Mouse (Mus musculus) lung, postnatal 4 days (tissue): Measurements from ENCODE around the gene Nudt22.

ENCODE experiments used
- DNase-seq, 2 experiments: peaks; one replicate each; pipeline ENCODE4 v3.0.0; 2021

Gene Nudt22

GRCm38 (mm10) chr19:6996006-6996405 is at the start of gene Nudt22, which contains the start of gene Trpt1:
Gene Nudt22, minus strand, starts transcription at chr19:6996117.
Gene Trpt1, plus strand, starts transcription at chr19:6996131.
- peak; percentile 91 for DNase-seq

GRCm38 (mm10) chr19:7044706-7045105 is 48.8 kb upstream of the Nudt22 start:
- no peak for DNase-seq

GRCm38 (mm10) chr19:7044279-7044678 is 48.4 kb upstream of the Nudt22 start:
- no peak for DNase-seq

GRCm38 (mm10) chr19:7041171-7041570 is 45.3 kb upstream of the Nudt22 start:
- DNase-seq, result no peak

GRCm38 (mm10) chr19:7040637-7041130 is 44.8 kb upstream of the Nudt22 start:
- DNase-seq, result no peak

- DNase-seq, result peak; percentile 99 to 100
These were observed 44.1 kb upstream of the Nudt22 start, which contains the start of gene Stip1 for GRCm38 (mm10) chr19:7039841-7040636. Gene Stip1, minus strand, starts transcription at chr19:7039967.

GRCm38 (mm10) chr19:7039088-7039720 is 43.3 kb upstream of the Nudt22 start:
- DNase-seq, result peak; percentile 62 to 68

- DNase-seq, result no peak
These were observed 38.1 kb upstream of the Nudt22 start for GRCm38 (mm10) chr19:7034006-7034405.

- DNase-seq, result no peak
These were observed 33.6 kb upstream of the Nudt22 start for GRCm38 (mm10) chr19:7029531-7029930.

- peak in 1 of 2 experiments; percentile 74 for DNase-seq
These were observed 24.3 kb upstream of the Nudt22 start for GRCm38 (mm10) chr19:7020224-7020641.

GRCm38 (mm10) chr19:7019191-7019590 is 23.3 kb upstream of the Nudt22 start, which contains the start of gene Fermt3:
Gene Fermt3, minus strand, starts transcription at chr19:7019469.
- DNase-seq, result peak; percentile 74 to 75

GRCm38 (mm10) chr19:7018546-7018945 is 22.6 kb upstream of the Nudt22 start:
- peak in 1 of 2 experiments; percentile 7 for DNase-seq

GRCm38 (mm10) chr19:7017541-7018457 is 21.9 kb upstream of the Nudt22 start:
- peak; percentile 31 to 32 for DNase-seq

- peak in 1 of 2 experiments; percentile 4 for DNase-seq
These were observed 18.7 kb upstream of the Nudt22 start for GRCm38 (mm10) chr19:7014481-7015135.

- peak in 1 of 2 experiments; percentile 22 for DNase-seq
These were observed 18.1 kb upstream of the Nudt22 start for GRCm38 (mm10) chr19:7013984-7014383.

GRCm38 (mm10) chr19:7012426-7012825 is 16.5 kb upstream of the Nudt22 start:
- no peak for DNase-seq

- no peak for DNase-seq
These were observed 11.1 kb upstream of the Nudt22 start for GRCm38 (mm10) chr19:7006892-7007593.

- DNase-seq, result no peak
These were observed 3.6 kb upstream of the Nudt22 start for GRCm38 (mm10) chr19:6999360-7000063.

- peak in 1 of 2 experiments; percentile 4 for DNase-seq
These were observed 1.9 kb upstream of the Nudt22 start for GRCm38 (mm10) chr19:6997721-6998290.
